Mouse (Mus musculus) hindbrain, embryonic 14.5 days (tissue): Measurements from ENCODE around the gene Sdr9c7. TPM values are rescaled to one million over a fixed set of nuclear protein-coding genes. Genes with fewer than 3 reads are reported as not detected.

Experiments used
- ATAC-seq: fragments of 200-750 bp; cut with Nextera tagmentation; 2 replicates; pipeline ENCODE4 v1.8.0; 2017; ENCODE audit warnings: moderate number of reproducible peaks, mild to moderate bottlenecking, moderate TSS enrichment, moderate library complexity; ENCODE audit not compliant: low FRiP score
- DNase-seq: peaks from one replicate; pipeline ENCODE4 v3.0.0-alpha.2; 2015; ENCODE audit warnings: low spot score
- H3K27ac ChIP-seq: fragments of 300-500 bp; sonication (generic); 2 replicates; pipeline ENCODE4 v1.5.1; 2014; ENCODE audit warnings: mild to moderate bottlenecking, moderate library complexity
- H3K27me3 ChIP-seq: fragments of 300-500 bp; sonication (generic); 2 replicates; pipeline ENCODE4 v1.6.1; 2014; ENCODE audit warnings: mild to moderate bottlenecking, low read length, mixed read lengths; ENCODE audit not compliant: control insufficient read depth, insufficient read depth
- H3K36me3 ChIP-seq: fragments of 300-500 bp; sonication (generic); replicated peaks from 2 replicates; pipeline ENCODE4 v1.6.1; 2014; ENCODE audit not compliant: control insufficient read depth, insufficient read depth
- H3K4me1 ChIP-seq: fragments of 300-500 bp; sonication (generic); replicated peaks from 2 replicates; pipeline ENCODE4 v1.6.1; 2014; ENCODE audit warnings: antibody characterized with exemption, low read length, mixed read lengths; ENCODE audit not compliant: control insufficient read depth, insufficient read depth
- H3K4me2 ChIP-seq: fragments of 300-500 bp; sonication (generic); replicated peaks from 2 replicates; pipeline ENCODE4 v1.6.1; 2014; ENCODE audit warnings: mild to moderate bottlenecking, moderate library complexity
- H3K4me3 ChIP-seq: fragments of 300-500 bp; sonication (generic); replicated peaks from 2 replicates; pipeline ENCODE4 v1.5.1; 2014; ENCODE audit warnings: mild to moderate bottlenecking, low read length
- H3K9ac ChIP-seq: fragments of 300-500 bp; sonication (generic); 2 replicates; pipeline ENCODE4 v1.6.1; 2014
- H3K9me3 ChIP-seq: fragments of 300-500 bp; sonication (generic); 2 replicates; pipeline ENCODE4 v1.6.1; 2016; ENCODE audit warnings: low read length; ENCODE audit not compliant: control insufficient read depth
- WGBS: fragments of 180-500 bp; shearing (Covaris S2); extraction: QIAGEN DNeasy Blood & Tissue Kit; methylation state at CpG from one replicate; pipeline ENCODE4 v1.1.7; 2014; 5-methylcytosine and 5-hydroxymethylcytosine counted together
- polyA plus RNA-seq: library from polyadenylated mRNA; unstranded; fragments of >200 nt; fragmentation: Nextera tagmentation; extraction: Ambion mirVana; gene quantifications from 2 replicates; pipeline ENCODE4 v1.2.1, GENCODE M21; 2014

The Sdr9c7 gene
- polyA plus RNA-seq = not detected in 2 replicates

DNA sequence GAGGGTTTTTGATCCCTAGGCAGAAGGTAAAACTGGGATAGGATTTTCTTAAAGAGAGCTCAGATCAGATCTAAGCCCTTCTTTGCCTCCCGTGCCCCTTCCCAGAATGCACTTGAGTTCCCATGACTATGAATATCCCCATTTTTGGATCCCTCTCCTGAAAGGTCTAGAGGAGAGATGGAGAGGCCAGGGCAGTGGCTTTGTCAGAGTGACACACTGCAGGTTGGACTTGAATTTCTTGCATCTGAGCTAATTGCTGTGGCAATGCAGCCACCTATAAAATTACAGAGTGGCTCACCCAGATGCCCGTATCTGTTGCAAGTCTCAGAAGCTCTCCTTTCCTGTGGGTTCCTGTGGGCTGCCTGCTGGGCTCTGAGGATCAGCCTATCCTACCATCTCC lies at the start of gene Sdr9c7:
TSS of gene Sdr9c7 (plus strand) at position 301 of the 400 bp plus-strand sequence.
- no peak for ATAC-seq
- no peak within 1 kb of the TSS for H3K27ac ChIP-seq
- WGBS = 96% methylated on average over 2 of the region's 2 CpGs

DNA sequence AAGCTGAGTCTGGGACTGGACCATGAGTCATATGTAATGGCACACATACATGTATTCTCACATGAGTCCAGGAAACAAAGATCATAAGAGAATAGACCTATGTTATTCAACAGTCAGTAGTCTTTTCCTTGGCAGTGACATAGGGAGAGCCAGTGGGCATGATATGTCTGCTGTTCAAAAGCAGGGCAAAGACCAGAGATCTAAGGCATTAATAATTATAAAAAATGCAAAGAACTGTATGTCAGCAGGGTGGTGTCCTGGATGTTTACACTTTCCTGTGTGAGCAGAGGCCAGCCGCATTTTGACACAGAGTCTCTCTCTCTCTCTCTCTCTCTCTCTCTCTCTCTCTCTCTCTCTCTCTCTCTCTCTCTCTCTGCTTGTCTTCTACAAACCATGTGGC lies 48.7 kb upstream of the Sdr9c7 start, which contains the start of gene Rdh19:
TSS of gene Rdh19 (plus strand) at position 301 of the 400 bp plus-strand sequence.
- Histone ChIP-seq H3K4me2 (no peak within 1 kb of the TSS), H3K4me1 (no peaks in the 10 kb centered on the region), H3K36me3 (no peaks in the 10 kb centered on the region), H3K27ac (no peak within 1 kb of the TSS), H3K9me3 (no peaks in the 10 kb centered on the region), H3K4me3 (no peak within 1 kb of the TSS), H3K27me3 (no peaks in the 10 kb centered on the region), H3K9ac (no peak within 1 kb of the TSS)
- WGBS = 82% methylated on average over 1 of the region's 1 CpGs
- ATAC-seq (no peak), DNase-seq (no peak)

More for the DNA sequence above, at the start of gene Sdr9c7:
- Histone ChIP-seq H3K9me3 (no peaks in the 10 kb centered on the region), H3K4me2 (no peak within 1 kb of the TSS), H3K27me3 (no peaks in the 10 kb centered on the region), H3K9ac (no peak within 1 kb of the TSS), H3K36me3 (no peaks in the 10 kb centered on the region), H3K4me1 (no peaks in the 10 kb centered on the region), H3K4me3 (no peak within 1 kb of the TSS)
- no peak for DNase-seq

DNA sequence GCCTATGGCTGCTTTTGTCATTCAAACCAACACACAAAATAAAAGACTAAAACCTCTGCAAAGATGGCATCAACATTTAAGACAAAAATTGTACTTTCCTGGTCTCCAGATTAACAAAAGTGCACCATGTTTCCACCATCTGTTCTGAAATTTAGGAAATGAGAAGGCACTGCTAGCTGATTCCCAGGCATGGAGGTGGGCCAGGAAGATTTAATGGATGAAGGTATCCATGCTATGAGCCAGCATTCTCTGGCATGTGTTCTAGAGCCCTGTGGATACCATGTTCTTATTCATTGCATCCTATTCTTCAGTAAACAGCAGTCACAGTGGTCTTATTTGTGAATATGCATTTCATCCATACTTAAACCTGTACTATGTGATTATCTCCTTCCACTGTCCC lies 41.9 kb upstream of the Sdr9c7 start:
- no peaks in the 10 kb centered on the region for H3K9me3 ChIP-seq
- no peak for DNase-seq

DNA sequence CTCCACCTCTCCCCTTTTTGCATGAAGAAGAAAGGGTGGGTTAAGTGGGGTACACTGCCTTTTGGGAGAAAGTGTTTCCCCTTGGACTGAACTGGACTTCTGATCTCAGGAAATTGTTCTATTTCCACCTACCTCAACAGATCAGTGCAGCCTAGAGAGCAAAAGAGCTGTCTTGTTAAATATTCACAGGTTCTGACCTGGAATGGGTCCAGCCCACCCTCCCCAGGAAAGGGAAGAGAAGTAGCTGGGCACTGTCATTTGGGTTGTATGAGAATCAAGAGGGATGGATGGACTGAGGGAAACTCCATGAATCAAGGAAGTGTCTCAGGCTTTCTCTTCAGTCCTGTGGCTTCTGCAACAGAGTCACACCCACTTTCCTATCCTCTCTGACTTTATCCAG lies 33.4 kb upstream of the Sdr9c7 start:
- Histone ChIP-seq H3K36me3 (no peaks in the 10 kb centered on the region), H3K4me1 (no peaks in the 10 kb centered on the region), H3K9me3 (no peaks in the 10 kb centered on the region), H3K4me2 (no peak overlapping the region), H3K27ac (no peak overlapping the region), H3K9ac (no peak overlapping the region), H3K27me3 (no peaks in the 10 kb centered on the region), H3K4me3 (no peak overlapping the region)
- ATAC-seq = no peak
- DNase-seq = no peak

More for the DNA sequence above, 41.9 kb upstream of the Sdr9c7 start:
- no peaks in the 10 kb centered on the region for H3K36me3 ChIP-seq
- H3K4me3 ChIP-seq = no peak overlapping the region
- ATAC-seq = no peak
- no peaks in the 10 kb centered on the region for H3K4me1 ChIP-seq
- H3K4me2 ChIP-seq = no peak overlapping the region
- no peak overlapping the region for H3K9ac ChIP-seq
- no peak overlapping the region for H3K27ac ChIP-seq
- no peaks in the 10 kb centered on the region for H3K27me3 ChIP-seq

DNA sequence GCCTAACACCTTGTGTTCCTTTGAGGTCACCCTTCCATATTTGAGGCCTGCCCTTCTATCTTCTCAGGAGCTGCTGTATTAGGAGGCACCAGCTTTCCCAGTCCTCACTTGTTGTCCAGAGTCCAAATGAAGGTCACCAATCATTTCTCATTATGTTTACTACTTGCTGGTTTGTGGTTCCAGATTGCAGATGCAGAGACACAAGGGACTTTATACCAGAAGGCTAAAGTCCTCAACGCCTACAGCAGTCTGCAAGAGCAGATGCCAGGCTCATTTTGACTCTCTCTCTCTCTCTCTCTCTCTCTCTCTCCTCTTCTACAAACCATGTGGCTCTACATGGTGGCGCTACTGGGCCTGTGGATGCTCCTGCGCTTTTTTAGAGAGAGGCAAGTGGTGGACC lies 32.1 kb upstream of the Sdr9c7 start, which contains the start of gene Rdh16f2:
TSS of gene Rdh16f2 (plus strand) at position 243 of the 400 bp plus-strand sequence.
- Histone ChIP-seq H3K36me3 (no peaks in the 10 kb centered on the region), H3K27ac (no peak within 1 kb of the TSS), H3K4me3 (no peak within 1 kb of the TSS), H3K4me1 (no peaks in the 10 kb centered on the region), H3K4me2 (no peak within 1 kb of the TSS), H3K9me3 (peaks cover 3% of the 10 kb centered on the region; the same call in 1 of the 2 replicates), H3K9ac (no peak within 1 kb of the TSS), H3K27me3 (no peaks in the 10 kb centered on the region)
- no peak for DNase-seq
- WGBS = 91% methylated on average over 3 of the region's 3 CpGs
- no peak for ATAC-seq

DNA sequence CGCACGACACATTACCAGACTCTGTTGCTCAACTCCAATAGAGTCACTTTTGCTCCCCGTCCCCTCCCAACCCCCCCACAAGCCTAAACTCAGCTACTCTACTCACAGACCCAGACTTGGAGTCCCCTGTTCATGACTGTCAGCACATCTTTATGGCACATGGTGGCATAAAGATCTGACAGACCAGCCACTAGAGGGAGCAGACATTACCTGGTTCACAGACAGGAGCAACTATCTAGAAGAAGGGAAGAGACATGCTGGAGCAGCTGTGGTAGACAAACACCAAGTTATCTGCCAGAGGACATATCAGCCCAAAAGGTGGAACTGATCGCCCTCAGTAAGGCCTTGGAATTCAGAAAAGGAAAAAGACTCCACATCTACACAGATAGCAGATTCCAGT lies 25.8 kb upstream of the Sdr9c7 start:
- no peaks in the 10 kb centered on the region for H3K27me3 ChIP-seq
- no peak overlapping the region for H3K4me2 ChIP-seq
- no peak overlapping the region for H3K27ac ChIP-seq
- H3K4me3 ChIP-seq = no peak overlapping the region
- H3K9me3 ChIP-seq = peaks cover 3% of the 10 kb centered on the region; the same call in 1 of the 2 replicates
- H3K36me3 ChIP-seq = no peaks in the 10 kb centered on the region
- 74% methylated on average over 4 of the region's 4 CpGs for WGBS
- H3K9ac ChIP-seq = no peak overlapping the region
- no peaks in the 10 kb centered on the region for H3K4me1 ChIP-seq
- ATAC-seq (no peak), DNase-seq (no peak)

DNA sequence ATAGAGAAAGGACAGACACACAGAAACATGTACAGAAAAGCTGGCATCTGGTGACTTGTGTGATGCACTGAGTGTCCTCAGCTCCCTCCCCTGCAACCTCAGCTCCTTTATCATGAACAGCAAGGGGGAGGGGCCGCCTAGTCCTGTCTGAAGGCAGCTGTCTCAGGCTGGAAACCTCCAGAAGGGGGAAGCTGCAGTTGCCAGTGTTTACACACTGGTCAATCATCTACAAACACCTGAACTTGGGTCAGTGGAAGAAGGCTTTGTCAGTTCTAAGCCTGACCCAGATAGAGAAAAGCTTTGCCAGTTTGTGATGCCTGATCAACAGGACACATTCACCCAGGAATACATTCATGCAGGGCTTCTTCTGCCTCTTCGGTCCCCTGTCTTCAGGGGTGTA lies 20.6 kb upstream of the Sdr9c7 start:
- WGBS = 59% methylated on average over 2 of the region's 2 CpGs
- Histone ChIP-seq H3K9me3 (no peaks in the 10 kb centered on the region), H3K4me1 (no peaks in the 10 kb centered on the region), H3K4me3 (no peak overlapping the region), H3K4me2 (no peak overlapping the region), H3K36me3 (no peaks in the 10 kb centered on the region), H3K9ac (no peak overlapping the region), H3K27me3 (no peaks in the 10 kb centered on the region), H3K27ac (no peak overlapping the region)
- ATAC-seq = no peak
- DNase-seq = no peak

DNA sequence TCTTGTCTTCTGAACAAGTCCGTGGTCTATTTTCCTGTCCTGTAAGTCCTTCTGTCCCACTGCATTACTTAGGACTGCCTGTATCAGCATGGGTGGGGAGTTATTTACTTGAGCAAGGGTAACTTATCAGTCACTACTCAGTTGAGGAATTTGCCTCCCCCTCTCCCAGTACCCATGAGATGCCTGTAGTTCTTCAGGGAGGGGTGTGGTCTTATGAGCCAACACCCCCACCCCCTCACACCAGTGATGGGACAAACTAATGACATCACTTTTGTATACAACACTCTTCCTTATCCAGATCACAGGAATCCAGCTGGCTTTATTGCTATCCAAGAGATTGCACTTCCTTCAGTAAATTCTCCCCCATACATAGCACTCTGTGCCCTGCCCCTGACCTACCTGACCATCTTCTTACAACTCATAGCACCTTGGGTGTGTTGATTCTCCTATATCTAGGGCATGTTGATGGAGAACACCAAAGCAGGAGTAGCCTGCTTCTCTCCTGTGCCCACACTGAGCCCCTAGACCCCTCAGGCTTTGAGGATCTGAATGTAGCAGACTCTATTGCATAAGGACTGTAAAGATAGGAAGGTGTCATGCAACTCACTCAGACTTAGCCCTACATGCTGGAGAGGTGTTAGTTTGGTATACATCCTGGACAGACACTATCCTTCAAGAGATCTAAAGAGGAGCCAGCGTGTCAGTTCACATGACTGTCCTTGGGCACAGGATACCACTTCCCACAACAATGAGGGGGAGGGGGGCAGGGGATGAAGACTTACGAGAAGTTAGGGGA lies 19.9 kb upstream of the Sdr9c7 start:
- Histone ChIP-seq H3K4me2 (no peak overlapping the region), H3K4me3 (no peak overlapping the region), H3K9me3 (no peaks in the 10 kb centered on the region), H3K9ac (no peak overlapping the region), H3K27ac (no peak overlapping the region), H3K4me1 (no peaks in the 10 kb centered on the region), H3K36me3 (no peaks in the 10 kb centered on the region), H3K27me3 (no peaks in the 10 kb centered on the region)
- ATAC-seq (no peak), DNase-seq (no peak)
- 79% methylated on average over 3 of the region's 3 CpGs for WGBS

DNA sequence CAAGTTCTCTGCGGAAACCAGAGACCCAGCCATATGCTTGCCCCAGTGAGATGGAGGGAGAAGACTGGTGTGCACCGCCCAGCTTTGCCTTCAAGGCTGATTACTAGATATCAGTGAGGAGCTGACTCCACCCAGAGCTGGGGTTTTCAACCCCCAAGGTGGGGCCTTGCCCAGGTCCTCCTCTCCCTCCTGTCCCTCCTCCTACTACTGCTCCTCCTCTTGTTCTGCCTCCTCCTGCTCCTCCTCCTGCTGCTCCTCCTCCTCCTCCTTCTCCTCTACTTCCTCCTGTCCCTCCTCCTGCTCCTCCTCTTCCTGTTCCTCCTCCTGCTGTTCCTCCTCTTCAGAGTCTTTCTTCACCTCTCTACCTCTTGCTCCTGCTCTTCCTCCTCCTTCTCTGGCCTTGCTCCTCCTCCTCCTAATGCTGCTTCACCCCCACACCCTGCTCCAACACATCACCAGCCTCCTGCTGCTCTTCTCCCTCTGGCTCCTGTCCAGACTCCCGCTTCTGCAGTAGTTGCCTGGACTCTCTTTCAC lies 19.1 kb upstream of the Sdr9c7 start:
- Histone ChIP-seq H3K9me3 (no peaks in the 10 kb centered on the region), H3K36me3 (no peaks in the 10 kb centered on the region), H3K27ac (no peak overlapping the region), H3K27me3 (no peaks in the 10 kb centered on the region), H3K4me1 (no peaks in the 10 kb centered on the region), H3K4me3 (no peak overlapping the region), H3K4me2 (no peak overlapping the region), H3K9ac (no peak overlapping the region)
- 90% methylated on average over 3 of the region's 3 CpGs for WGBS
- DNase-seq = no peak
- no peak for ATAC-seq
